Mouse (Mus musculus) hindbrain, embryonic 10.5 days (tissue): ENCODE measurements around the gene Grk6. TPM values are rescaled to one million over a fixed set of nuclear protein-coding genes. Genes with fewer than 3 reads are reported as not detected.

Experiments used
- DNase-seq: peaks from one replicate; pipeline ENCODE4 v3.0.0-alpha.2; 2017; ENCODE audit warnings: low spot score
- H3K27ac ChIP-seq: fragments of 300-500 bp; sonication (generic); 2 replicates; pipeline ENCODE4 v1.5.1; 2016; ENCODE audit warnings: mild to moderate bottlenecking, moderate library complexity
- H3K27me3 ChIP-seq: fragments of 300-500 bp; sonication (generic); 2 replicates; pipeline ENCODE4 v1.6.1; 2016; ENCODE audit warnings: mild to moderate bottlenecking; ENCODE audit not compliant: poor library complexity, insufficient read depth, severe bottlenecking
- H3K36me3 ChIP-seq: fragments of 300-500 bp; sonication (generic); 2 replicates; pipeline ENCODE4 v1.6.1; 2016; ENCODE audit warnings: mild to moderate bottlenecking, moderate library complexity
- H3K4me1 ChIP-seq: fragments of 300-500 bp; sonication (generic); replicated peaks from 2 replicates; pipeline ENCODE4 v1.6.1; 2016; ENCODE audit warnings: mild to moderate bottlenecking
- H3K4me3 ChIP-seq: fragments of 300-500 bp; sonication (generic); 2 replicates; pipeline ENCODE4 v1.5.1; 2016; ENCODE audit warnings: mild to moderate bottlenecking, moderate library complexity
- H3K9me3 ChIP-seq: fragments of 300-500 bp; sonication (generic); 2 replicates; pipeline ENCODE4 v1.6.1; 2016; ENCODE audit warnings: mild to moderate bottlenecking, moderate library complexity
- WGBS: fragments of 180-500 bp; shearing (Covaris S2); methylation state at CpG from one replicate; pipeline ENCODE4 v1.1.7; 2016; 5-methylcytosine and 5-hydroxymethylcytosine counted together
- polyA plus RNA-seq: library from polyadenylated mRNA; unstranded; fragments of >200 nt; fragmentation: Nextera tagmentation; extraction: Ambion mirVana; gene quantifications from 2 replicates; pipeline ENCODE4 v1.2.1, GENCODE M21; 2016

Grk6 gene
- 51.5 and 52.3 TPM in 2 replicates for polyA plus RNA-seq

DNA sequence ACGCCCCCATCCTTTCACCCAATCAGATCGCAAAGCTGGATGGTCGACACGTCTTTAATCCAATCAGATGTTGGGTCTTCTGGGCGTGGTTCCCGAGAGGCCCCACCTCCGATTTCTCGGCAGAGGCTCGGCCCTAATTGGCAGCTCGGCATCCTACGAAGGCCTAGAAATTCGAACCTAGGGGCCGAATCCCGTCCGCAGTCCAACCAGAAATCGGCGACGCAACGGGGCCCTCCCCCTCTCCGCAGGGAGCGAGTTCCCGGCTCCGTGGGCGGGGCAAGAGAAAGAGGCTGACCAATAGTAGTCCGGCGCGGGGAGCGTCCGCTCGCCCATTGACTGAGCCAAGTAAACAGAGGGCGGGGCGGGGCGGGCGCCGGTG, at the start of gene Grk6:
Grk6 (plus strand) TSS at position 136 of the 379 bp plus-strand sequence.
- H3K36me3 ChIP-seq = peaks cover 22% of the 10 kb centered on the region
- H3K27me3 ChIP-seq = no peaks in the 10 kb centered on the region
- peak; percentile 99 for DNase-seq
- H3K27ac ChIP-seq = peak within 1 kb of the TSS; percentile 96
- peaks cover 44% of the 10 kb centered on the region for H3K4me1 ChIP-seq
- H3K4me3 ChIP-seq = peak within 1 kb of the TSS; percentile 90
- no peaks in the 10 kb centered on the region for H3K9me3 ChIP-seq
- 1% methylated on average over 35 of the region's 35 CpGs for WGBS

DNA sequence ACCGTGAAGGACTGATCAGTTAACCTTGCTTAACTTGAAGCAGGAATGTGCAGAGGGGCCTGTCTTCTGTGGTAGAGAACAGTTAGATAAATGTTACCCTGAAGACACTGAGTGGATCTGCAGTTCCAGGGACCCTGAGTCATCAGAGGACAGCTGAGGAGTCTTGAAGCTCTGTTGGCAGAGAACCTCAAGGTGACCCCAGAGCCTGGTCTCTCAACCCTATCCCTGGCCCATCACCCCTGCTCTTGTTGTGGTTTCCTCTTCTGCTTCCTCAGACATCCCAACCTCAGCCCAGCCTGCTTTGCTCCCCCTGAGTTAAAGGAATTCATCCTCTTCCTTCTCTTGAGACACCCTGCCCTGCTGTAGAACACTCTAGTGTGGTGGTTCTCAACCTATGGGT, 46.8 kb upstream of the Grk6 start, which contains the start of gene Slc34a1:
Slc34a1 (plus strand) TSS at position 100 of the 400 bp plus-strand sequence.
- Histone ChIP-seq H3K4me3 (no peak within 1 kb of the TSS), H3K27ac (no peak within 1 kb of the TSS), H3K36me3 (no peaks in the 10 kb centered on the region), H3K4me1 (peaks cover 5% of the 10 kb centered on the region; the same call in 1 of the 2 replicates), H3K9me3 (no peaks in the 10 kb centered on the region), H3K27me3 (peaks cover 20% of the 10 kb centered on the region)
- WGBS = 89% methylated on average over 1 of the region's 1 CpGs
- no peak for DNase-seq

DNA sequence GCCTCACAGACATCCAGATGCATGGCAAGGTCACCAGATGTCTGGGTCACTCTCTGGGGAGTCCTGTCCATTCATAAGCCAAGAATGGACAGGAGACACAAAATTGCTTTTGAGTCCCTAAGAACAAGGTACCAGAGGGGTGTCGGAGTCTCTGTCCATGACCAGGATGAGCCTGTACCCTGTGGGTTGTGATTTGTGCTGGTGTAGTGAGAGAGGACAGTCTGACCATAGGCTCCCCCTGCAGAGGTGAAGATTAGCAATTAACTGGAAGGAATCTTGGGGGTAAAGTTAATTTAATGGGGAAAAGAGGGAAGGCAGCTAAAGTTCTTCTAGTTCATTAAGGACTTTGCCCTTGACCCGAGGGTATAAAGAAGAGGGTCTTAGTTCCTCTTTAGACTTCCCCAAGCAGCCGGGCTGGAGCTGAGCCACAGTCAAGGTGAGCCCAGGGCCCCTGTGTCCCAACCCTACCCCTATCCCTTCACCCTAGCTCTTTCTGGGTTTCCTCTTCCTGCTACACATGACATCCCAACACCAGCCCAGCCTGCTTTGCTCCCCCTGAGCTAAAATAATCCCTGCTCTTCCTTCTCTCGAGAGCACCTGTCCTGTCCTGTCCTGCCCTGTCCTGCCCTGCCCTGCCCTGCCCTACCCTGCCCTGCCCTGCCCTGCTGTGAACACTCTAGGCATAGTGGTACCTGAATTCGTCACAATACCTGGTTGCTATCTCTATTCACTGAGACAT, 45.4 kb upstream of the Grk6 start:
- no peaks in the 10 kb centered on the region for H3K36me3 ChIP-seq
- H3K9me3 ChIP-seq = no peaks in the 10 kb centered on the region
- H3K27me3 ChIP-seq = peaks cover 29% of the 10 kb centered on the region
- H3K4me3 ChIP-seq = no peak overlapping the region
- H3K4me1 ChIP-seq = peaks cover 13% of the 10 kb centered on the region; the same call in 1 of the 2 replicates
- no peak for DNase-seq
- no peak overlapping the region for H3K27ac ChIP-seq
- WGBS = 76% methylated on average over 5 of the region's 5 CpGs

DNA sequence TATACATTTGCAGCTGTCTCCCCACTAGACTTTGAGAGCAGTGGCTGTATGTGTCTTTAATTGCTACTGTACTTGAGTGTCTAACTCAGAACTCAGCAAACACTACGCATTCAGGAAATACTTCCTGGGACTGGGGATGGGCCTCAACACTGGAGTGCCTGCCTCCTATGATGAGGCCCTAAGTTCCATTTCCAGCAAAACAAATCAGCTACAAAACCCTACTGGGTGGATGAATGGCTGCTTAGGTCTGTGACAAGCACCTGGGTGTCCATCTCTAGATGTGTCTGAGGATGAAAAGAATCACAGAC, 44.9 kb upstream of the Grk6 start:
- Histone ChIP-seq H3K36me3 (no peaks in the 10 kb centered on the region), H3K4me1 (peaks cover 13% of the 10 kb centered on the region; the same call in 1 of the 2 replicates), H3K4me3 (no peak overlapping the region), H3K9me3 (no peaks in the 10 kb centered on the region), H3K27me3 (peaks cover 32% of the 10 kb centered on the region), H3K27ac (no peak overlapping the region)
- DNase-seq = no peak
- 94% methylated on average over 1 of the region's 1 CpGs for WGBS

DNA sequence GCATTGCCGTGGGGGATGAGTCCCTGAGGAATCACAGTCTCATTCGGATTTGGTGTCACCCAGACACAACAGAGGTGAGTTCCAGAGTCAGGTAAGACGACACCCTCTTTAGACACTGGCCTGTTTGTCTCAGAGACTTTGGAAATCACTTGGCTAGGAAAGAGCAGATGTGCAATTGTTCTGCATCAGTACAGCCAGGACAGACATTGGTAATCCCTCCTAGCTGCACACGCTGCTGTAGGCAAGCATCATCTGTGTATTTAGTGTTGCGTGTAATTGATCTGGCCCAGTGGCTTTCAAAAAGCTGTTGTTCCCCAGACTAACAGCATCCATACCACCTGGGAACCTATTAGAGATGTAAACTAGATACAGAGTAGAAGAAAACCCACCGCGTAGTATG, 41.6 kb upstream of the Grk6 start:
- no peaks in the 10 kb centered on the region for H3K36me3 ChIP-seq
- H3K27ac ChIP-seq = peak overlapping the region; percentile 35; the same call in 1 of the 2 replicates
- DNase-seq = no peak
- peaks cover 35% of the 10 kb centered on the region for H3K27me3 ChIP-seq
- WGBS = 76% methylated on average over 7 of the region's 7 CpGs
- H3K4me3 ChIP-seq = no peak overlapping the region
- peaks cover 23% of the 10 kb centered on the region for H3K4me1 ChIP-seq
- H3K9me3 ChIP-seq = no peaks in the 10 kb centered on the region

DNA sequence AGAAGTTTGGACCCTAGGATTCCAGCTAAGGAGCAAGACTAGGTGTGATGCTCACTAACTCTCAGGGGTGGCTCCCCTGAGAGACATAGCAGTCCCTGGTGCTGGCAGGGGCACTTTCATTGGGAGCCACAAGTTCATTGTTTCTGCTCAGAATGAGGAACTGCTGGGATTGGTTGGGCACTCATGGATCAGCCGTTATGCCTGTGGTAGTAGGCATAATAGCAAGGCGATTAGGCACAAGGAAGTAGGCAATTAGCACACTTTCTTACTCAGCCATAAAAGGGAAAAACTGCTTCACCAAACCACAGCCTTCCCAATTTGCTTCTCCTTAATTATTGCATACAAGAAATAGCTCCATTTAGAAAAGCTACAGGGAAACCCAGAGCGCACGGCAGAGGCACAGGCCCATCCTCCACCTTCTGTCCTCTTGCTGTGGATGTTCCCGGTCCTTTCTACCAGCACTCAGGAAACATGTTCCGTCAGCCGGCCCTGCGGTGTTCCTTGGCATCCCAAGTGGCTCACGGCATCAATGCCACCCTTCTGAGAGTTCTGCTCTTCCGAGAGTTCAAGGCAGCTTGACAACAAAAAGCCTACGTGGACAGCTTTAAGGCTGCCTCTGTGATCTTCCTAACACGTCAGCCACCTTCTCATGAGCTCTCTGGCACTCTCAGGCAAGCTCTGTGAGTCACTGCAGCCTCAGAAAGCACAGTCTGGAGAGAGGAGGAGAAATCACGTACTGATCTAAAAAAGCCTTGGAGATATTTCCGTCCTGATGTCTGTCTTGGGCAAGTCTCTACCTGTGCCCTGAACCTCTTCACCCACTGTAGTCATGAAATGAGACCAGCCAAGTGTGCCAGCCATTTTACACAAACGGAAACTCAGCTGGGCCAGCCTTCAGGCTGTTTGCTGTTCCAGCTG, 40.7 kb upstream of the Grk6 start:
- H3K9me3 ChIP-seq = no peaks in the 10 kb centered on the region
- no peak for DNase-seq
- 76% methylated on average over 15 of the region's 15 CpGs for WGBS
- no peak overlapping the region for H3K4me3 ChIP-seq
- peaks cover 23% of the 10 kb centered on the region for H3K4me1 ChIP-seq
- H3K36me3 ChIP-seq = no peaks in the 10 kb centered on the region
- H3K27ac ChIP-seq = peak overlapping the region; percentile 25
- H3K27me3 ChIP-seq = peaks cover 34% of the 10 kb centered on the region

DNA sequence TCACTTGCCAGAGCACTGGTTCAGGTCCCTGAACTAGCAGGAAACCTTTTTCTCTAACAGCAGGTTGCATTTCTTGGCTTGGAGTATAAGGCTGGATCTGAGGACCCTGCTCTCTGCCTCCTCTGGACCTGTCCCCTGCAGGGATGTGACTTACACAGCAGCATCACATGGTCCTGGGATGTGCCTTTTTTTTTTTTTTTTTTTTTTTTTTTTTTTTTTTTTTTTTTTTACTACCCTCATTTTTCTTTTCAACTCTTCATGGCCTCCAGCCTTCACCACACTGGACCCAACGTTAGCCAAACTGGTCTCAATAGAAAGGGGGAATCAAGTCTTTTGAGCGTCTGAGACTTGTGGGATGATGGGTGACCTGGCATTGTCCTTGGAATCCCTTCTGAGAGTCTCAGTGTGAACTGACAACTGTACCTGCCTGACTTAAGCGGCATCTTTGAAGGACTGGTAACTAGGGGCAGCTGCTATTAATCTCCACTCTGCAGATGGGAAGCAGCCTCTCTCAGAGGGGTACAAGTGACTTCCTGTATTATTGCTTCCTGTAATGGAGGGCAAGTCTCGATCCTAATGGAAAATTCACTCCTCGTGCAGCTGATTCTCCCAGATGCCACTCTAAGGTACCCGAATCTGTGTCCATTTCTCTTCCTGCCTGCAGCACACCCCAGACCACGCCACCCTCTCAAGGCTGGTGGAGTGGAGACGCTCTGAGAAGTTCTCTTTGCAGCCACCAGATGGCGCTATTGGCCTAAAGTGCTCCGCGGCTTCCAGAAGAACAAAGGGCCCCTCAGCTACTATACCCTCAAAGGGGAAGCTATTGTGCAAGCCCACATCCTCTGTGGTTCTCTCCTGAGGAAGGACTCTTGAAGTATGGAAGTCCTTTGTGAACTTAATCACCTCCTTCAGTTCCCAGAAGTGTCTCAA, 39.8 kb upstream of the Grk6 start:
- Histone ChIP-seq H3K27me3 (peaks cover 34% of the 10 kb centered on the region), H3K4me3 (peak overlapping the region; percentile 16; the same call in 1 of the 2 replicates), H3K27ac (peak overlapping the region; percentile 91), H3K4me1 (peaks cover 23% of the 10 kb centered on the region), H3K36me3 (no peaks in the 10 kb centered on the region), H3K9me3 (no peaks in the 10 kb centered on the region)
- WGBS = 15% methylated on average over 11 of the region's 11 CpGs
- peak; percentile 85 for DNase-seq

DNA sequence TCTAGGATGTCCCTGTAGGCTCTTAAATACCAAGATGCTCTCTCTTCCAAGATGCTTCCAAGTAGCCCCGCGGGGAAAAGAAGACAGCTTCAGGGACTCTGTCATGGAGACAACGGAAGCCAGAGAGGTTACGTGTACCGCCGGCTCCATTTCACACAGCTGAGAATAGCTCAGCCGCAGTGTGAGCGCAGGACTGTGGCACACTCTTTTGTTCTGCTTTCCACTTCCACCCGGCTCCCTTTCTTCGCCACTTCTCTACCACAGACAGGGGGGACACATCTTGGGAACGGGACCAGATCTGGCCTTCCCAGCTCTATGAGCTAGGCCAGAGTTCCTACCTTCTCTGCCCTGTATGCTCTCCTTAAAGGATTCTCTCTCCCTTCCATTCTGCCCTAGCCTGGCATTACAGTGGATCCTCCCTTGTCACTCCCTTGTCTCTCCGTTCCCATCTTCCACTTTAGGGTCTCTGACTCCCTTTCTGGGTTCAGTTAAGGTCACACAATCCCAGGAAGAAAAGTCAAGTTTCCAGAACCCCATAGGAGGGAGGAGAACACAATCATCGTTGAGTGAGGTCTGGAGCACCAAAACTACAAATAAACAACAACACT, 39.0 kb upstream of the Grk6 start:
- Histone ChIP-seq H3K4me3 (peak overlapping the region; percentile 16; the same call in 1 of the 2 replicates), H3K9me3 (no peaks in the 10 kb centered on the region), H3K27me3 (peaks cover 31% of the 10 kb centered on the region), H3K4me1 (peaks cover 23% of the 10 kb centered on the region), H3K27ac (peak overlapping the region; percentile 91), H3K36me3 (no peaks in the 10 kb centered on the region)
- 68% methylated on average over 13 of the region's 13 CpGs for WGBS
- DNase-seq = no peak

DNA sequence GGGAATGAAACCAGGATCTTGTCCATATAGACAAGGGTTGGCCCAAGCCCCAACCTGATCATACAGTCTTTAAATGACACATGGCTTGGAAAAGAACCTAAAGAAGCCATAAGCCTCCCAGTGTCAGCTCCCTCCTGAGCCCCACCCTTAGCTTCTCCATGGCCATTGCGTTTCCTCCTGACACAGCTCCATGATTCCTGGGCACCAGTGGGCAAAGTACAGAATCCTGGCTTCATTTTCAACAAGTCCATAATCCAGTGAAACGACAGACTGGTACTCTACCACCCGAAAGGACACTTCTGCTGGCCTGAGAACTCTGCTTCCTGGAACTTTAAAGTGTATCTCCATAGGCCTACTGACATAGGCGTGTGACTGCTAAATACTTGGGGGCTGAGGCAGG, 37.5 kb upstream of the Grk6 start:
- H3K4me1 ChIP-seq = peaks cover 23% of the 10 kb centered on the region
- WGBS = 84% methylated on average over 4 of the region's 4 CpGs

DNA sequence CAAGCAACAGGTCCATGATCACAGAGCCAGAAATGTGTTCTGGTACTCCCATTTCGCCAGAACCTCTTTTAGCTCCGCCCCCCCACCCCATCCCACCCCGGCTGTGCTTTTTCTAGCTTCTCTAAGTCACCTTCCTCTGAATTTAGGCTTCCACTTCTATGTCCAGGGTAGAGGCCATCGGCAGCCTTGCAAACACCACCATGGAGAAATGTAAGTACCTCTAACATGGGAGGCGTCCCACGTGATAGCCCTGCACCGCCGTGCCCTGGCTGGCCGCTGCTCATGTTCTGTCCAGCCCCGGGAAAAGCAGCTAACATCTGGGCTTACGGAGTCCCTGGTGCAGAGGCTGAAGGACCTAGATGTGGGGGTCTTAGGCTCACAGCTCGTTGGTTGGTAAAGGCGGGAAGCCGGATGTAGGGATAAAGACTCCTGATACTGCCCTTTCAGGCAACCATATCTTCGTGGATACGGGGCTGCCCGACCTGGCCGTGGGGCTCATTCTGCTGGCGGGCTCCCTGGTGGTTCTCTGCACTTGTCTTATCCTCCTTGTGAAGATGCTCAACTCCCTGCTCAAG, 36.2 kb upstream of the Grk6 start:
- 86% methylated on average over 19 of the region's 19 CpGs for WGBS
- H3K4me3 ChIP-seq = no peak overlapping the region
- peaks cover 13% of the 10 kb centered on the region for H3K4me1 ChIP-seq
- H3K36me3 ChIP-seq = no peaks in the 10 kb centered on the region
- DNase-seq = no peak
- H3K9me3 ChIP-seq = no peaks in the 10 kb centered on the region
- H3K27me3 ChIP-seq = peaks cover 39% of the 10 kb centered on the region
- H3K27ac ChIP-seq = no peak overlapping the region

More for the DNA sequence above, 37.5 kb upstream of the Grk6 start:
- Histone ChIP-seq H3K27ac (no peak overlapping the region), H3K36me3 (no peaks in the 10 kb centered on the region), H3K9me3 (no peaks in the 10 kb centered on the region), H3K4me3 (no peak overlapping the region), H3K27me3 (peaks cover 35% of the 10 kb centered on the region)
- no peak for DNase-seq

DNA sequence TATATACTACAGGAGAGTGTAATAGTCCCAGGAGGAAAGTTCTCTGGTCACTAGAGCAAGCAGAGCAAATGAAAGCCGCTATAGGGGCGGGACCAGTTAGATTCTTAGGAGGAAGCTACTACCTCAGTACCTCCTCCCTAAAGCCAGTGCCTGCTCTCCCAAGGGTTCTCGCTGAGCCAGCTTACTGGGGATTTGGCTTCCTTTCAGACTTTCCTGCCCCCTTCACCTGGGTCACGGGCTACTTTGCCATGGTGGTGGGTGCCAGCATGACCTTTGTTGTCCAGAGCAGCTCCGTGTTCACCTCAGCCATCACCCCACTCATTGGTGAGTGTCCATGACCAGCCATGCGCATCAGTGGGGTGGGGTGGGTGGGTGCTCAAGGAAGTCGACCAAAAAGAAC, 33.0 kb upstream of the Grk6 start:
- Histone ChIP-seq H3K4me1 (peaks cover 8% of the 10 kb centered on the region), H3K27me3 (peaks cover 48% of the 10 kb centered on the region), H3K9me3 (no peaks in the 10 kb centered on the region), H3K36me3 (no peaks in the 10 kb centered on the region), H3K4me3 (no peak overlapping the region), H3K27ac (no peak overlapping the region)
- 74% methylated on average over 7 of the region's 7 CpGs for WGBS
- no peak for DNase-seq
